Mouse (Mus musculus) brain, embryonic 14.5 days (tissue): ENCODE data around the gene Rab13. TPM values are rescaled to one million over a fixed set of nuclear protein-coding genes. Genes with fewer than 3 reads are reported as not detected.

Source experiments
- DNase-seq: peaks from one replicate; pipeline ENCODE4 v3.0.0-alpha.2; 2011; ENCODE audit warnings: low read depth
- CTCF ChIP-seq: fragments of 200-500 bp; IDR thresholded peaks from 2 replicates; pipeline ENCODE4 v1.5.1; 2012; ENCODE audit warnings: inconsistent platforms, mild to moderate bottlenecking, moderate library complexity, borderline replicate concordance; ENCODE audit not compliant: insufficient read depth, insufficient read length; ENCODE audit errors: extremely low read depth
- POLR2A ChIP-seq: fragments of 200-500 bp; IDR thresholded peaks from 2 replicates; pipeline ENCODE4 v1.6.1; 2012; ENCODE audit warnings: mild to moderate bottlenecking, inconsistent platforms, borderline replicate concordance; ENCODE audit not compliant: poor library complexity, insufficient read depth, insufficient read length, severe bottlenecking; ENCODE audit errors: extremely low read depth
- polyA plus RNA-seq: library from polyadenylated mRNA; depleted of rRNA; stranded (reverse); fragments of >200 nt; gene quantifications from 2 replicates; pipeline ENCODE4 v1.2.3, GENCODE M21; 2012

Gene Rab13
- polyA plus RNA-seq, 1 experiment, result 16.4 TPM

DNA sequence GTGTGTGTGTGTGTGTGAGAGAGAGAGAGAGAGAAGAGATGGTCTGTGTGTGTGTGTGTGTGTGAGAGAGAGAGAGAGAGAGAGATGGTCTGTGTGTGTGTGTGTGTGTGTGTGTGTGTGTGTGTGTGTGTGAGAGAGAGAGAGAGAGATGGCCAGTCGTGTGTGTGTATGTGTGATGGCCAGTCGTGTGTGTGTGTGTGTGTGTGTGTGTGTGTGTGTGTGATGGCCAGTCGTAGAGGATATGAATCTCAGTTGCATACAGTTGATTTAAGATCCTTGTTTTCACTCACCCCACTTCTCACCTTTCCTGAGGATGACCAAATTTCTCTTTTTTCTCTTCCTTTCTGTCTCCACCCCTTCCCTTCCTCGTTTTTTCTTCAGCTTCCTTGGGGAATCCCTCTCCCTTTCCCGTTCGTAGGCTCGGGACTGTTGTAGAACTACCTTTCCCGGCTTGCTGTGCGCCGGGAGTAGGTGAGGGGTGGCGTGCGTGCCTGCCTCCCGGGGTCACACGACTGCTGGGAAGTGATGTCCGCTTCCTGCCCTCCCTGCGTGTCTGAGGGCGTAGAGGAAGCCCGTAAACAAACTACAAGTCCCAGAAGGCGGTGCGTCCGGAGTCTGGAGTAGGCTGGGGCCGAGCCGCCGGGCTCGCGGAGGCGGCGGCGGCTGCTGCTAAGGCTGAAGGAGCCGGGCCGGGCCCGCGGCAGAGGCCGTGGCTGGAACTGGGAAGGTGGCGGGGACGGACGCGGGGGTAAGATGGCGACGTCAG is 40.3 kb downstream of the Rab13 start, which contains the start of gene Crtc2:
Crtc2 (plus strand) TSS at position 511 of the 766 bp plus-strand sequence.
- DNase-seq, result peak; percentile 100
- TF ChIP-seq POLR2A (peak; percentile 89), CTCF (no peak)

DNA sequence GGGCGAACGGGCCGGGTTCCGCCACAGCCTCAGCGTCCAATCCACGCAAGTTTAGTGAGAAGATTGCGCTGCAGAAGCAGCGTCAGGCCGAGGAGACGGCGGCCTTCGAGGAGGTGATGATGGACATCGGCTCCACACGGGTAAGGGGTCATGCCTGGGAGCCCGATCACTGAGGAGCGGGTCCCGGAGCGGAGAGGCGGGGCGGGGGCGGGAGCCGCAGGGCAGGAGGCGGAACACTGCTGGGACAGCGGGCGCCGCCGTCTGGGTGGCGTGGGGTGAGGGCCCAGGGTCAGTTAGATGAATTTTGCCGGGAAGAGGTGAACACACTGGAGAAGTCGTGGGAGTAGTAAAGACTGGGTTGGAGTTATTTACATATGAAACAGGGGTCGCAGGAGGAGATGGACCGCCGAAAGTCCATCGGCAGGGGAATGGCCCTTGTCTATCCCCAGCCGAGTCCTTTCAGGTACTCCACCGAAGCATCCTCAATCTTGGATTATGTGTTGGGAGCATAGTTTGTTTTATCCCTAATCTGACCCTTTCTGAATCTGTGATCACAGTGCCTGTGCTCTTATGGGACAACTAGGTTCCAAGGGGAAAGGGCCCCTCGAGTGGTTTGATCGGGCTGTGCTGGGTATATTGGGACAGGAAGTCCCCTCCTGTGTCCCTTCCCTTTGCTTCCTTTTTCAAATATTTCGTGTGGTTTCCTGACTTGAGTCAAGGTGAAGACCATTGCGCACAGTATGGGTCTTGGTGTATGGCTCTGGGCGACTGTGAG is 41.1 kb downstream of the Rab13 start:
- TF ChIP-seq POLR2A (no peak), CTCF (no peak)
- DNase-seq, result no peak

DNA sequence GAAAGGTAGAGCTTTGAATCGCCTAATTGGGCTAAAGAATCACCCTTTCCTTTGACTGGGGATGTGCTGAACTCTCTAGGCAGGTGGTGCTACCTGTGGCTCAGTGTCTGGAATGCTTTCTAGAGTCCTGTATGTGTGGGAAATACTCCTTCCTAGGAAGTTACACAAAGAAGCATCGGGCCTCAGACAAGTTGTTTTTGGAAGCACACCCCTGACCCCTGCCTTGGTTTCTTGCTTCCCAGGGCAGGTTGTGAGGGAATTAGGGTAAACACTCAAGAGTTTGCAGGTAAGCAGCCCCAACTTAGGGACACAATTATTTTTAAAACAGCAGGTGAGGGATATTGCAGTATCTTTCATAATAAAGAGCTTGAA is 41.7 kb downstream of the Rab13 start:
- TF ChIP-seq POLR2A, result no peak
- no peak for TF ChIP-seq CTCF
- no peak for DNase-seq

DNA sequence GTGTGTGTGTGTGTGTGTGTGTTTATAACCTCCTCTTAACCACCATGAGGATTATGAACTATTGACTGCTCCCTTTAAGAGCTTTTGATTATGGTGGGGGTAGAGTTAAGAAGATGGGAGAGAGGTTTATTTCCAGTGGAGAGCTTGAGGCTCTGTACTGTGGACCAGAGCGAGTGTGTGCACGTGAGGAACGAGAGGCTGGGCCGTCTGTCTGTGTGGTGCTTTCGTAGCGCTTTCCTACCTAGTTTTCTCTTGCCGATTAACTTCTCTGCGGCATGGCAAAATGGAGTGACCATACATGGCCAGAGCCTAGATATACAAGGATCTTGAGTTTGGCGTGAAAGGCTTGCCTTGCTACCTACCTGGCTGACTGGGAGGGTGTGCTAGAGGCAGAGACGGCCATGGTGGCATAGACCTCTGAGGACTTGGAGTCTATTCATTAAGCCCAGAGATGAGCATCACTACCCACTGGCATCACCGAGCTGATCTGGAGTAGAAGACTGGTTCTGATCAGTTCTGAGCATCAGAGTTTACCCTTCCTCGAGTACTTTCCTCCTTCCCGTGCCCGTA is 42.4 kb downstream of the Rab13 start:
- DNase-seq, result no peak
- TF ChIP-seq CTCF, result no peak
- no peak for TF ChIP-seq POLR2A

DNA sequence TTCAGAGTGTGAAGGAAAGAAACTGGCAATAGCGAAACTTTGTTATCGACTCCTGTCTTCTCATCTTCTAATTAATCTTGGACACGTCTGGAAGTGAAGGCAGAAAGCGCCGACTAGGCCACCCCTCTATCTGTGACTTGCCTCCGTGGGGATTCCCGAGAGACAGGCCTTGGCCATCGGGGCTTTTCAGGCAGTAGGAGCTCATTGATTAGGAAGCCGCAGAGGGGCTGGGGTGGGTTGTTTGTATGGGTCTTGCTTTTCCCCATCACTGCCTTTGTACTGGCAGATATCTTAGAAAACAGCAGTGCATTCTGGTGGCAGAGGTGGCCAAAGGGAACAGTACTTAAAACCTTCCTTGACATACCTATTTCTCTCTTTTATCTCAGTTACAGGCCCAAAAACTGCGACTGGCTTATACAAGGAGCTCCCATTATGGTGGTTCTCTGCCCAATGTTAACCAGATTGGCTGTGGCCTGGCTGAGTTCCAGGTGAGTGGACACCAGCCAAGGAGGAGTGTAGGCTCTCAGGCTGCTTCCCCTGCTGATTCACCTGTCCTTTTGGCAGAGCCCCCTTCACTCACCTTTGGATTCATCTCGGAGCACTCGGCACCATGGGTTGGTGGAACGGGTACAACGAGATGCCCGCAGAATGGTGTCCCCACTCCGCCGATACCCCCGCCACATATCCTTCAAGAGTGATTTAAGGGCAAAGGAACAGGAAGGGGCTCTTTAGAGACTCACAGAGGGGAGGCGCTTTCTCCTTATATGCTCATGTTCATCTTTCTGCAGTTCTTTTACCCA is 43.4 kb downstream of the Rab13 start:
- no peak for DNase-seq
- no peak for TF ChIP-seq CTCF
- TF ChIP-seq POLR2A, result no peak

DNA sequence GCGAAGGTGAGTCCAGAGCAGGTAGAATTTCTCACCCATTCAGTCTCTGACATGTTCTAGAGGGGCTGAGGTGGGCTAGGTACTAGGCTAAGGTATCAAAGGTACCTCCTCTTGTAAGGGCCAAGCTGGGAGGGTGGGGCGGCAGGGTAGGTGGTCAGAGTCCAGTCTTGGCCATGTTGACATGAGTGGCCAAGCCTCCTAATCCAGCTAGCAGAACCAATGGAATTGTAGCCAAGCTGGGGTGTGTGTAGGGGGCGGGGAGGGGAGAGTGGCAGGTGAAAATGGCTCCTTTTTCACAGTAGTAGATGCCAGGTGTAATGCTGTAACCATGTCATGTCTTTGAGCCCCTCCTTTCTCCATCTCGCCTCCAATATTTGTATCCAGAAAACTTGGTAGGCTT is 45.0 kb downstream of the Rab13 start:
- no peak for TF ChIP-seq CTCF
- no peak for TF ChIP-seq POLR2A

DNA sequence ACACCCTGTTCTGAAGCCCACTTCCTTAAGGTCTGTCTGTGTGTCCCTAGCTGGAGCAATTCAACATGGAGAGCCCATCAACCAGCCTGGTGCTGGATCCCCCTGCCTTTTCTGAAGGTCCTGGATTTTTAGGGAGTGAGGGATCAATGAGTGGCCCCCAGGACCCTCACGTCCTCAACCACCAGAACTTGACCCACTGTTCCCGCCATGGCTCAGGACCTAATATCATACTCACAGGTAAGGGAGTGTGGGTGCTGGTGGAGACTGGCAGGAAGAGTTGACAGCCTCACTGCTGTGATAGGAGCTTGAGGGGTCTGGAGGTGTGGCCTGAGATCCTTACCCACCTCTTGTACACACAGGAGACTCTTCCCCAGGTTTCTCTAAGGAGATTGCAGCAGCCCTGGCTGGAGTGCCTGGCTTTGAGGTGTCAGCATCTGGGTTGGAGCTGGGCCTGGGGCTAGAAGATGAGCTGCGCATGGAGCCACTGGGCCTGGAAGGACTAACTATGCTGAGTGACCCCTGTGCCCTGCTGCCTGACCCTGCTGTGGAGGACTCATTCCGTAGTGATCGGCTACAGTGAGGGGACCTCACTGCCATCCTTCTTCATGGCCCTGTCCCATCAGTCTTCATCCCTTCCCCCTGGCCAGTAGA is 49.8 kb downstream of the Rab13 start:
- TF ChIP-seq POLR2A (no peak), CTCF (no peak)
- DNase-seq, result no peak

More for the DNA sequence above, 45.0 kb downstream of the Rab13 start:
- no peak for DNase-seq

DNA sequence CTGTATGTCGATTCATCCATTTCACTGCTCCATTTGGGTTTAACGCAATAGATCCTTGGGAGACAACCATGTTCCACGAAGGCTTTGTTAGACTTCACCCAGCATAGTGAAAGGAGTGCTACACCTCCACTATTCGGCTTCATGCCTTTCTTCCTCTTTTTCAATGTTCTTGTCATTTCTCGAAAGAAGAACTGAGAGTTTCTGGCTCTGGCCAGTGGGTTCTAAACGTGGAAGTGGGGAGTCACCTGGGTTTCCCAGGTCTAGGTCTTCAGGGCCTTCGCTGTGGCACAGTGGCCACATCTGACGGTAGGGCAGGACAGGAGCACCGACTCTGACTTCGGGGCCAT is 51.2 kb downstream of the Rab13 start:
- DNase-seq, result no peak
- no peak for TF ChIP-seq CTCF

DNA sequence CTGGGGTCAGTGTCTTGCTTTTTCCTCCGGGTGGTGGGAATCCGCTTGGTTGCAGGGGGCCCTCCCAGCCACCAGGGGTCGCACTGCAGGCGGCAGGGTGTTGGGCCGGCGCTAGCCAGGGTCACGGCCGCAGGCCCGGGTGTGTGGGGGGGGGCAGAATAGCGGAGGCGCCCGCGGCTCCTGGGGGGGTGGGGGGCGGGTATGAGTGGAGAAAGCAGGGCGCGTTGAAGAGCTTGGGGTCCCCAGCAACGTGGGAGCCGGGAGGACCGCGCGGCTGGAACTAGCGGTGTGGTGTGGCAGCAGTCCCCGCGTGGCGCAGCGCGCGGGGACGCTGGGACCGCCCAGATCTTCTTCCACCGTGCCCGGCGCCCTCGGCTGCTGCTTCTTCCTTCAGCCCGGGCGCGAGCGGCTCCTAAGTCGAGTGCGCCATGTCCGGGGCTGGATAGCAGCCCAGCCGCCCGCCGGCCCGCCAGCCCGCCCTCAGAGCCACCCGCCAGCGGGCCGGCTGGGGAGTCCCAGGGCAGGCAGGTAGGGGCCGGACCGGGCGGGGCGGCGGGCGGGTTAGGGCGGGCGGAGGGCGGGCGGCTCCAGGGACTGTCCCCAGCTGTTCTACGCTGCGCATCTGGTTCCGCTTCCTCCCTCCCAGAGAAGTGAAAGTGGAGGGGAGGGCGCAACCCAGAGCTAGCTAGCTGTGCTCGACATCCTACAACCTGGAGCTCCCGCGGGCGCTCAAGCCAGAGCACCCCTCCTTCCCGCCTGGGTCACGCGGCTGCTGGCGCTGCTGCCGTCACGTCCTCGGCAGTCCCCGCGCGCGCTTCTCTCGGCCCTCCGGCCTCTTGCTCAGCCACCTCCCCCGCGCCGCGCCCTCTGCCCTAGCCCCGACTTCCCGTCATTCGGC is 51.8 kb downstream of the Rab13 start, which contains the start of gene Dennd4b:
Dennd4b (plus strand) TSS at position 152 of the 898 bp plus-strand sequence.
- peak; percentile 87 for DNase-seq
- TF ChIP-seq POLR2A, result peak; percentile 43; the same call in 1 of the 2 replicates
- TF ChIP-seq CTCF, result peak; percentile 93

DNA sequence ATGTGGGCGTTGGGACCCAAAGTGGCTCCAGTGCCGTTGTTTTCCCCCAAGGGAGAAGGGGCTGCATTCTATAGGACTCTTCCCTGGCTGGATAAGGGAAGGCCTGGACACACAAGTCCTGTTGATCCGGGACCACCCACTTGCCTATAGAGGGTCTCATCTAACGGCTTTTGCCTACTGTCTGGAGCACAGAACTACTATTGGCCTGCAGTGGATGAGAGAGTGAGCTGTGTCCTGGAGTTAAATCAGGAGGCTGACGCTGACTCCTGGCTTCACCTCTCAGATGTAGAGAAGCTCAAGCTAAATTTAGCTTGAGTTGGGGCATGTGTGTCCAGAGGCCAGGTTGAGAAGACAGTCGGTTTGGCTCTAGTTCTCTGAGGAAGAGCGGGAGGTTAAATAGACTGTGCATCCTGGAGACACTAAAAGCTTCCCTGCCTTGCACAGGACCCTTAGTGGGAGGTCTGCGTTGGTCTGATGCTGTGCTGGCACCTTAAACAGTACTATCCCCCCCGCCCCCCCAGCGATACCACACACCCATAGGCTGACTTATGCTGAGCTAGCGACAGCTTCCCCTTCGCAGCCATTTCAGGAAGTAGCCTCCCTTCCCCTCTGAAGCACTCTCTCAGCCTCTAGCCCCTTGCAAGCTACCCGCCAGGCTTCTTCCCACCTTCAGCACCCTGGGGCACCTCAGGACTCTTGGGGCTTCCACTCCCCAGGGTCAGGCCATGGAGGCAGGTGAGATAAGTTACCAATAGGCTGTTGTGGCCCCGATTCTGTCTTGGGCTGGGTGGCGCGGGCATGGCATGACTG is 52.6 kb downstream of the Rab13 start:
- no peak for TF ChIP-seq CTCF
- DNase-seq, result no peak

DNA sequence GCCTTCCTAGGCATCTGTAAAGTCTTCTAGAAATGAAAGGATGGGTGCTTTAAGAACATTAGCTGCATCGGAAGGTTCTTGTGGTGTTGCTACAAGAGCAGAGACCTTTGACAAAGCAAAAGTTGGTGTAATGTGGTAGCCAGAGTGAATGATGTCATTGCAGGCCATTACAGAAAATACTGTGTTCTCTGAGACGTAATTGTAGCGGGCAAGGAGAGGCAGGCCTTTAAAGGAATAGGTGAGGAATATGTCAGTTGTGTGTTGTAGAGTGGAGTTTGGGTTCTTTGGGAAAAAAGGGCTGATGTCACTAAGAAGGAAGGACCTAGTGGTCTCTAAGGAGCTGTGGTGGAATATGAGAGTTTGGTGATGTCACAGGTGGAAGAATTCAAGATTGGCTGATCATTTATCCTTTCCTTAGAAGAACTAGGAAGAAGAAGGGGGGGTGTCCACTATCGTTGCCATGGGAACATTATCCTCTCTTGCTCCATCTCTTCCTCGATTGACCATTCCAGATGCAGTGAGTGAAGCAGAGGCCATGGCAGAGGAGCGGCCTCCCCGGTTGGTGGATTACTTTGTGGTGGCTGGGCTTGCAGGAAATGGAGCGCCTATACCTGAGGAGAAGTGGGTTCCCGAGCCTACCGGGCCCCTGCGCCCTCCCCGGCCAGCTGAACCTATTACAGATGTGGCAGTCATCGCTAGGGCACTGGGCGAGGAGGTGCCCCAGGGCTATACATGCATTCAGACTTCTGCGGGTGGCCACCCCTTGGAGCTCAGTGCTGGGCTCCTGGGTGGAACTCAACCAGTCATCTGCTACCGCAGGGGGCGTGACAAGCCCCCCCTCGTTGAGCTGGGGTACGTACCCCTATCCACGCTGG is 53.6 kb downstream of the Rab13 start:
- DNase-seq, result no peak
- TF ChIP-seq POLR2A, result no peak
- no peak for TF ChIP-seq CTCF
